Mouse (Mus musculus) myocyte (in vitro differentiated cells): ENCODE measurements around the gene Gm21833. TPM values are rescaled to one million over a fixed set of nuclear protein-coding genes. Genes with fewer than 3 reads are reported as not detected.

Experiments used
- H3K27me3 ChIP-seq: one replicate; pipeline ENCODE4 v1.6.1; 2011; ENCODE audit not compliant: control insufficient read depth, insufficient read depth, insufficient read length
- H3K36me3 ChIP-seq: one replicate; pipeline ENCODE4 v1.6.1; 2011; ENCODE audit not compliant: control insufficient read depth, insufficient read depth
- H3K4me2 ChIP-seq: one replicate; pipeline ENCODE4 v1.6.1; 2011; ENCODE audit warnings: low read depth, control low read depth
- H3K4me3 ChIP-seq: one replicate; pipeline ENCODE4 v1.5.1; 2011; ENCODE audit warnings: mild to moderate bottlenecking, control low read depth, moderate library complexity
- H3K79me2 ChIP-seq: one replicate; pipeline ENCODE4 v1.6.1; 2011; ENCODE audit not compliant: control insufficient read depth, insufficient read depth
- H3ac ChIP-seq: one replicate; pipeline ENCODE4 v1.6.1; 2011; ENCODE audit not compliant: control insufficient read depth, insufficient read length
- CEBPB ChIP-seq: IDR thresholded peaks from 2 replicates; pipeline ENCODE4 v1.6.1; 2011; ENCODE audit warnings: mild to moderate bottlenecking, moderate library complexity; ENCODE audit not compliant: poor library complexity, insufficient read depth, severe bottlenecking
- E2F4 ChIP-seq: IDR thresholded peaks from one replicate; pipeline ENCODE4 v1.6.1; 2011; ENCODE audit warnings: mild to moderate bottlenecking, control low read depth, moderate library complexity; ENCODE audit not compliant: insufficient read depth
- MAX ChIP-seq: IDR thresholded peaks from one replicate; pipeline ENCODE4 v1.6.1; 2011; ENCODE audit warnings: low read depth, mild to moderate bottlenecking, control low read depth
- MYOD1 ChIP-seq, 3 experiments: IDR thresholded peaks; one replicate each; pipeline ENCODE4 v1.6.1; 2011; ENCODE audit warnings: control low read depth in 2 of 3, low read depth in 2 of 3, mild to moderate bottlenecking in 2 of 3, moderate library complexity in 1 of 3; ENCODE audit not compliant: insufficient read length in 2 of 3, control insufficient read depth in 1 of 3
- MYOG ChIP-seq, 3 experiments: IDR thresholded peaks; one replicate each; pipeline ENCODE4 v1.6.1; 2011; ENCODE audit warnings: control low read depth in 2 of 3, low read depth in 2 of 3, mild to moderate bottlenecking in 2 of 3; ENCODE audit not compliant: insufficient read length in 2 of 3, control insufficient read depth in 1 of 3, insufficient read depth in 1 of 3
- POLR2A ChIP-seq: IDR thresholded peaks from one replicate; pipeline ENCODE4 v1.6.1; 2011; ENCODE audit warnings: low read depth, mild to moderate bottlenecking, control low read depth, moderate library complexity; ENCODE audit not compliant: insufficient read length
- POLR2AphosphoS2 ChIP-seq: IDR thresholded peaks from one replicate; pipeline ENCODE4 v1.6.1; 2011; ENCODE audit warnings: low read depth, control low read depth; ENCODE audit not compliant: insufficient read length
- REST ChIP-seq: IDR thresholded peaks from one replicate; pipeline ENCODE4 v1.6.1; 2011; ENCODE audit warnings: mild to moderate bottlenecking, control low read depth, moderate library complexity; ENCODE audit not compliant: insufficient read depth, insufficient read length
- SRF ChIP-seq: IDR thresholded peaks from one replicate; pipeline ENCODE4 v1.6.1; 2011; ENCODE audit warnings: low read depth; ENCODE audit not compliant: control insufficient read depth, insufficient read length
- TCF12 ChIP-seq: IDR thresholded peaks from one replicate; pipeline ENCODE4 v1.6.1; 2011; ENCODE audit warnings: mild to moderate bottlenecking, control low read depth; ENCODE audit not compliant: poor library complexity, insufficient read depth, severe bottlenecking
- TCF3 ChIP-seq: IDR thresholded peaks from one replicate; pipeline ENCODE4 v1.6.1; 2011; ENCODE audit warnings: low read depth, control low read depth; ENCODE audit not compliant: insufficient read length
- USF1 ChIP-seq: IDR thresholded peaks from one replicate; pipeline ENCODE4 v1.6.1; 2011; ENCODE audit warnings: low read depth, mild to moderate bottlenecking, control low read depth, moderate library complexity
- polyA plus RNA-seq: library from polyadenylated mRNA; unstranded; fragments of >200 nt; fragmentation: generic; extraction: Trizol; gene quantifications from one replicate; pipeline ENCODE4 v1.2.1, GENCODE M21; 2012; ENCODE audit warnings: missing spikeins

Gm21833 gene
- polyA plus RNA-seq, 1 experiment: not detected

- TF ChIP-seq POLR2A: no peak
- no peak for TF ChIP-seq REST
- TF ChIP-seq SRF: no peak
- no peak for TF ChIP-seq MYOD1 (IDR thresholded peaks at IDR 0.05; ENCODE audit: control insufficient read depth in 1 of 3, insufficient read length in 2 of 3, low read depth in 2 of 3)
- TF ChIP-seq USF1: no peak
- no peak for TF ChIP-seq POLR2AphosphoS2
- no peak for TF ChIP-seq CEBPB
- no peak for TF ChIP-seq MAX
- no peak for TF ChIP-seq TCF12
- no peak for TF ChIP-seq MYOG (IDR thresholded peaks at IDR 0.05; ENCODE audit: control insufficient read depth in 1 of 3, insufficient read depth in 1 of 3, insufficient read length in 2 of 3, low read depth in 2 of 3)
- no peak for TF ChIP-seq E2F4
- Histone ChIP-seq H3K4me3 (no peak overlapping the region), H3K27me3 (no peaks in the 10 kb centered on the region), H3K79me2 (no peaks in the 10 kb centered on the region), H3ac (no peak overlapping the region), H3K4me2 (no peak overlapping the region), H3K36me3 (no peaks in the 10 kb centered on the region)
Observed at GRCm38 (mm10) chr16:82855752-82856151, 27.6 kb downstream of the Gm21833 start.

GRCm38 (mm10) chr16:82864590-82864989, 36.4 kb downstream of the Gm21833 start:
- H3K4me3 ChIP-seq: no peak overlapping the region
- H3ac ChIP-seq: no peak overlapping the region
- TF ChIP-seq REST (no peak), POLR2AphosphoS2 (no peak), E2F4 (no peak), MYOD1 (IDR thresholded peaks at IDR 0.05; ENCODE audit: control insufficient read depth in 1 of 3, insufficient read length in 2 of 3, low read depth in 2 of 3) (no peak), SRF (no peak), CEBPB (no peak), TCF3 (no peak), MYOG (IDR thresholded peaks at IDR 0.05; ENCODE audit: control insufficient read depth in 1 of 3, insufficient read depth in 1 of 3, insufficient read length in 2 of 3, low read depth in 2 of 3) (no peak)
- H3K4me2 ChIP-seq: no peak overlapping the region
- no peaks in the 10 kb centered on the region for H3K79me2 ChIP-seq
- H3K36me3 ChIP-seq: no peaks in the 10 kb centered on the region
- no peaks in the 10 kb centered on the region for H3K27me3 ChIP-seq
